Mouse (Mus musculus) B cell, adult 2 months (primary cell): ENCODE results near the gene Olfr380.

Experiments used
- DNase-seq, 2 experiments: peaks; one replicate each; pipeline ENCODE4 v3.0.0; 2022

Gene Olfr380

GRCm38 (mm10) chr11:73457408-73457807, at the start of gene Olfr380:
Gene Olfr380 (minus strand): TSS chr11:73457508.
- no peak for DNase-seq

DNA sequence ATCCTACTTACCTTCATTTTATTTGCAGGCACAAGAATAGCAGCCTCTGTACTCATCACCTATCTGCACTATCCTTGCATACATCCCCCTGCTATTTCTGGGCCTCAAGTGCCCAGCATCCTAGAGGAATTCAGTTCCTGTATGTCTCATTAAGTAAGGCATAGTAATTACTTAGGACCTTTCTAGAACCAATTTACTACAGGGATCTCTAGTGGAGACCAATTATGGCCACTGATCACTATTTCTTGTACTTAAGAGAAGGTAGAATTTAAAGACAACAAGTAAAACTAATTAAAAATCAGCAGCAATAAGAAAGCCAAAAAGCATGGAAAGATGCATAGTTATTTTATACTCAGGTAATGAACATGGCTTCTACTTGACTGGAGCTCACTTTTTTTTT, 34.2 kb upstream of the Olfr380 start, which contains the start of gene Olfr381:
Olfr381 (minus strand) TSS at position 101 of the 400 bp plus-strand sequence.
- DNase-seq: no peak

DNA sequence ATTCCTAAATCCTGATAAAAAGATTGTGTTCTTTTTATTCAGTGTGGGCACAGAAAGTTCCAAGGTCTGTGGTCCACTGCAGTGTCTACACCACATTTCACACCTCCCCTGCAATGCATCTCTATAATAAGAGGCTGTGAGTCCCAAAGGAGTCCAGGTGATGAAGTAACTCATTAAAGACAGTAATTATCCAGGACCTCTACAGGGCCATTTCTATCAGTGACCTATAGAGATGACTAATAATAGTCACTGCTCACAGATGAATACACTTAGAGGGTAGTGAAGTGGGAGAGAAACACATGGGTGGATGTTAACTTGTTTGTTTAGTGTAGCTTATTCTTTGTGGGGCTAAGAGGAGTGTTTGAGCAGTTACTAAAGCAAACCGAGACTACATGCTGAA, 28.9 kb downstream of the Olfr380 start, which contains the start of gene Olfr378:
Olfr378 (minus strand) TSS at position 101 of the 400 bp plus-strand sequence.
- DNase-seq: no peak
